Mouse (Mus musculus): Measurements from ENCODE around the gene Ddx6. TPM values are rescaled to one million over a fixed set of nuclear protein-coding genes. Genes with fewer than 3 reads are reported as not detected.
"Not testable (repeated sequence)": the region's sequence is repeated elsewhere in the genome, so short reads cannot be mapped to it uniquely, and the experiment has no call there.

The Ddx6 gene
- total RNA-seq (2021), result 10 to 100 TPM; 82.0 to 85.0 TPM

- intact Hi-C loops (cut with DNase I), result loop anchor here (2.0 to 5.0 kb wide), 2 partner anchors 94 to 127 kb away; no protein-coding TSS in a partner anchor
Observed at GRCm38 (mm10) chr9:44604779-44605615, at the start of gene Ddx6. Ddx6 (plus strand) TSS chr9:44604892.

GRCm38 (mm10) chr9:44561597-44561996 is 43.1 kb upstream of the Ddx6 start, which contains the start of gene Cxcr5:
Cxcr5 (minus strand) TSS chr9:44561877.
- intact Hi-C loops (cut with DNase I), result no loop called here
- DNase-seq, result no peak

More at GRCm38 (mm10) chr9:44604779-44605615, at the start of gene Ddx6:
- DNase-seq, result peak; percentile 80 to 87

- intact Hi-C loops (cut with DNase I), result no loop called here
- DNase-seq, result no peak
Observed at GRCm38 (mm10) chr9:44562936-44563335, 41.8 kb upstream of the Ddx6 start.

GRCm38 (mm10) chr9:44565367-44565766 is 39.3 kb upstream of the Ddx6 start:
- no peak for DNase-seq
- intact Hi-C loops (cut with DNase I), result no loop called here

GRCm38 (mm10) chr9:44567338-44568082 is 37.2 kb upstream of the Ddx6 start:
- intact Hi-C loops (cut with DNase I), result no loop called here
- peak; percentile 40 for DNase-seq

GRCm38 (mm10) chr9:44568083-44568455 is 36.6 kb upstream of the Ddx6 start:
- no peak for DNase-seq
- intact Hi-C loops (cut with DNase I), result no loop called here

GRCm38 (mm10) chr9:44570939-44571382 is 33.7 kb upstream of the Ddx6 start:
- intact Hi-C loops (cut with DNase I), result no loop called here

GRCm38 (mm10) chr9:44573306-44573705 is 31.4 kb upstream of the Ddx6 start:
- intact Hi-C loops (cut with DNase I), result no loop called here
- no peak for DNase-seq

More at GRCm38 (mm10) chr9:44570939-44571382, 33.7 kb upstream of the Ddx6 start:
- DNase-seq, result peak in 1 of 2 experiments; percentile 26

- no peak for DNase-seq
- intact Hi-C loops (cut with DNase I), result no loop called here
Observed at GRCm38 (mm10) chr9:44575095-44575494, 29.6 kb upstream of the Ddx6 start.

GRCm38 (mm10) chr9:44576046-44576445 is 28.6 kb upstream of the Ddx6 start:
- DNase-seq; intact Hi-C loops (cut with DNase I): not testable (repeated sequence)

- intact Hi-C loops (cut with DNase I), result no loop called here
- DNase-seq, result peak; percentile 35 to 55
Observed at GRCm38 (mm10) chr9:44579392-44579791, 25.3 kb upstream of the Ddx6 start.

GRCm38 (mm10) chr9:44580085-44580484 is 24.6 kb upstream of the Ddx6 start:
- intact Hi-C loops (cut with DNase I), result no loop called here
- DNase-seq, result no peak

GRCm38 (mm10) chr9:44581423-44581822 is 23.3 kb upstream of the Ddx6 start:
- intact Hi-C loops (cut with DNase I), result no loop called here
- no peak for DNase-seq

GRCm38 (mm10) chr9:44582390-44582789 is 22.3 kb upstream of the Ddx6 start:
- intact Hi-C loops (cut with DNase I), result no loop called here

GRCm38 (mm10) chr9:44586640-44587261 is 17.9 kb upstream of the Ddx6 start:
- DNase-seq, result no peak
- intact Hi-C loops (cut with DNase I), result no loop called here

More at GRCm38 (mm10) chr9:44582390-44582789, 22.3 kb upstream of the Ddx6 start:
- DNase-seq, result no peak

GRCm38 (mm10) chr9:44587262-44588160 is 17.2 kb upstream of the Ddx6 start:
- intact Hi-C loops (cut with DNase I), result no loop called here

GRCm38 (mm10) chr9:44588605-44589004 is 16.1 kb upstream of the Ddx6 start:
- DNase-seq, result no peak
- intact Hi-C loops (cut with DNase I), result no loop called here

More at GRCm38 (mm10) chr9:44587262-44588160, 17.2 kb upstream of the Ddx6 start:
- no peak for DNase-seq

- DNase-seq, result no peak
- intact Hi-C loops (cut with DNase I), result no loop called here
Observed at GRCm38 (mm10) chr9:44589095-44589494, 15.6 kb upstream of the Ddx6 start.

- intact Hi-C loops (cut with DNase I), result no loop called here
- DNase-seq, result no peak
Observed at GRCm38 (mm10) chr9:44590969-44591368, 13.7 kb upstream of the Ddx6 start.
